Mouse (Mus musculus) testis, adult 2 months (tissue): ENCODE data around the gene Slit3.

Experiments
- CTCF ChIP-seq: fragments of 200-500 bp; IDR thresholded peaks from 2 replicates; pipeline ENCODE4 v1.5.1; 2012; ENCODE audit warnings: low read depth, mild to moderate bottlenecking, inconsistent platforms, low read length, moderate library complexity; ENCODE audit not compliant: control insufficient read depth, insufficient read depth, insufficient replicate concordance
- POLR2A ChIP-seq: fragments of 200-500 bp; IDR thresholded peaks from 2 replicates; pipeline ENCODE4 v1.6.1; 2012; ENCODE audit warnings: low read depth, mild to moderate bottlenecking, inconsistent platforms, low read length, moderate library complexity; ENCODE audit not compliant: control insufficient read depth

DNA sequence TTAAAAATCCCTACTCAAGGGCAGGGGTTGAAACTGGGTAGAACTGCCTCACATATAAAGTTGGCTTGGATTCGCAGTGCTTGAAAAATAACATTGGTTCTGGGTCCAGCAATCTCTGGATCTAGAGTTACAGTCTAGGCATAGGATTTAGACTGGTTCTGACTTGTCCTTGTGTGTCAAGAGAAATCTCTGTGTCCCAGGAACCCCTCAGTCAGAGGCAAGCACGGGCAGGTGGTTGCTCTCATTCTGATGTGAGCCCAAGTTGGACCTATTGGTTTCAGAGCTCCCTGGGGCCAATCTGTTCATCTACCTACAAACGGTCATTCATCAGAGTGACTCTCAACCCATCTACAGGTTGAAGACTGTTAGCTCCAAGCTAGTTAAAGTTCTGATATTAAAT lies 541.9 kb downstream of the Slit3 start:
- TF ChIP-seq CTCF = no peak
- TF ChIP-seq POLR2A = no peak
